In the genomic region with DNA sequence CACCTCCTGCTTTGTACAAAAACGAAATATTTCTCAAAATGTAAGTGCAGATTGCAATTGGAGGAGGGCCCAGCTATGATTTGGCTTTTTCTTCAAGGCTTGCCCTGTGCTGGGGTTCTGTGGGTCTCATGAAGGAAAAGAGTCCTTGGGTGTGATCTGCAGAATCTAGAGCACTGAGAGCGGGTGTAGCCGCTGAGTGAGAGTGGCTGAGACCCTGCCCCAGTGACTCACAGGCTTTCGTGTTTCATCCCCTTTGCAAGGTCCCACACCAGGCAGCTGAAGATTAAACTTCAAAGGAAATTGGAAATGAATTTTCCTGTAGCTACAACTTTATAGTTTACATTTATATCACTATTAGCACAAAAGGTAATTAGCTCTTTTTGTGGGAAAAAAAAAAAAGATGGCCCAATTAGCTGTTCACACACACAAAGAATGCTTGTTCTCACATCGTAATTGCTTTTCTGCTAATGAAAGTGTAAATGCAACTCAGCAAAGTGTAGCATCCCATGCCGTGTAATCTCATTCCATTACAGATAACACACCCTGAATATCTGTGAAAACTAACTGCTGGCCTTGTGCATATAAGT, we compare ENCODE assay signal across 15 mouse cellular contexts.
"Had no signal": no experiment of that assay in that cellular context is flagged by ENCODE, and none has a peak within 500 bp of the region (broad histone marks: within the 10 kb centered on the region; RNA-seq: fewer than 3 reads in every experiment).

No protein-coding gene starts in this region.

- H3K9me3 ChIP-seq: liver, embryonic 15.5 days; midbrain, embryonic 10.5 days had no signal

- DNase-seq: kidney, adult 9 months; kidney, postnatal 36 days; layer of hippocampus, adult 9-11 months; lung, adult 2 months; lung, postnatal 4 days; midbrain, embryonic 14.5 days; right cerebral cortex, adult 18-20 months; right cerebral cortex, postnatal 25 days; thymus, postnatal 36 days had no signal

- H3K27me3 ChIP-seq: liver, embryonic 15.5 days had no signal

- H3K4me3 ChIP-seq: liver, embryonic 15.5 days; midbrain, embryonic 10.5 days; myocyte had no signal

- ATAC-seq: lung, postnatal 0 days had no signal

- H3K36me3 ChIP-seq: liver, embryonic 15.5 days; midbrain, embryonic 10.5 days had no signal

- H3K27ac ChIP-seq: kidney, postnatal 0 days; liver, embryonic 15.5 days; midbrain, embryonic 10.5 days had no signal

- H3K4me1 ChIP-seq: liver, embryonic 15.5 days; midbrain, embryonic 10.5 days had no signal

- H3K4me2 ChIP-seq: liver, embryonic 11.5 days; liver, embryonic 15.5 days had no signal

- H3K9ac ChIP-seq: liver, embryonic 15.5 days had no signal
